Mouse (Mus musculus) v-Abl transformed pro-B cells (cell line): Measurements from ENCODE around the gene Uox.

Experiments used
- in situ Hi-C, 2 experiments: fragments of 400-800 bp; cut with MboI; formaldehyde crosslinking; loops; one replicate each; pipeline ENCODE4 v1.15.1; 2025; ENCODE audit not compliant: unreplicated experiment in 2 of 2

Gene Uox

GRCm38 (mm10) chr3:146618357-146618756, 48.1 kb downstream of the Uox start:
- in situ Hi-C loops = no loop called here

- in situ Hi-C loops = no loop called here
Measured at GRCm38 (mm10) chr3:146620101-146620500, 49.9 kb downstream of the Uox start.

GRCm38 (mm10) chr3:146620555-146621249, 50.5 kb downstream of the Uox start:
- in situ Hi-C loops = no loop called here

GRCm38 (mm10) chr3:146621966-146622365, 51.7 kb downstream of the Uox start:
- in situ Hi-C loops = no loop called here

- in situ Hi-C loops = no loop called here
Measured at GRCm38 (mm10) chr3:146625766-146626165, 55.5 kb downstream of the Uox start.

GRCm38 (mm10) chr3:146628227-146628982, 58.2 kb downstream of the Uox start:
- in situ Hi-C loops = no loop called here

GRCm38 (mm10) chr3:146632506-146632905, 62.3 kb downstream of the Uox start:
- in situ Hi-C loops = no loop called here

GRCm38 (mm10) chr3:146641818-146642427, 71.7 kb downstream of the Uox start:
- in situ Hi-C loops = no loop called here

GRCm38 (mm10) chr3:146649311-146649894, 79.2 kb downstream of the Uox start:
- in situ Hi-C loops = no loop called here

GRCm38 (mm10) chr3:146650716-146651115, 80.5 kb downstream of the Uox start:
- in situ Hi-C loops = no loop called here

- in situ Hi-C loops = no loop called here
Measured at GRCm38 (mm10) chr3:146651217-146651616, 81.0 kb downstream of the Uox start, which contains the start of gene 4930503B20Rik. Gene 4930503B20Rik (minus strand): TSS chr3:146651317.

- in situ Hi-C loops = no loop called here
Measured at GRCm38 (mm10) chr3:146652431-146652830, 82.2 kb downstream of the Uox start.

GRCm38 (mm10) chr3:146653692-146654091, 83.5 kb downstream of the Uox start:
- in situ Hi-C loops = no loop called here

- in situ Hi-C loops = no loop called here
Measured at GRCm38 (mm10) chr3:146655111-146655577, 84.9 kb downstream of the Uox start.

- in situ Hi-C loops = no loop called here
Measured at GRCm38 (mm10) chr3:146657433-146657832, 87.2 kb downstream of the Uox start.

GRCm38 (mm10) chr3:146658061-146658639, 87.9 kb downstream of the Uox start:
- in situ Hi-C loops = no loop called here

GRCm38 (mm10) chr3:146659321-146659720, 89.1 kb downstream of the Uox start:
- in situ Hi-C loops = no loop called here

- in situ Hi-C loops = no loop called here
Measured at GRCm38 (mm10) chr3:146661001-146661400, 90.8 kb downstream of the Uox start.

GRCm38 (mm10) chr3:146661907-146662306, 91.7 kb downstream of the Uox start:
- in situ Hi-C loops = no loop called here

- in situ Hi-C loops = no loop called here
Measured at GRCm38 (mm10) chr3:146671121-146671520, 100.9 kb downstream of the Uox start.

GRCm38 (mm10) chr3:146675101-146675500, 104.9 kb downstream of the Uox start:
- in situ Hi-C loops = no loop called here
